Mouse (Mus musculus): ENCODE results near the gene Ces1f.

DNA sequence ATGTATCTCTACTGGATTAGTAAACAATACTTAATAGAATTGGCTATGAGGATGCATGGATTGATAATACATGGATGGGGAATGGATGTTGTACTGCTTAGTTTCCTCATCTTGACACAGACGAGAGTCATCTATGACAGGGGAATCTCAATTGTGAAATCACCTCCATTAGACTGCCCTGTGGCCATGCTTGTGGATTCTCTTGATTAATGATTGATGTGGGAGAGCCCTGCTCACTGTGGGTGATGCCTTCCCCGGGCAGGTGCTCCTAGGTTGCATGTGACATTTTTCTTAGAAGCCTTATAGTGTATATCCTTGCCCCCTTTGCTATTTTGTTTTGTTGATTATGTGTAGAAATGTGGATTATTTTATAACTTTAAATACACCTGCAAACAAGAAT lies 45.6 kb upstream of the Ces1f start:
- TF ChIP-seq POLR2A (IDR thresholded peaks at IDR 0.05; ENCODE audit: low read depth, low read length) (no peak), CTCF (conservative IDR thresholded peaks at IDR 0.05; ENCODE audit: insufficient read depth, insufficient read length, low read depth, low read length) (no peak)
